Mouse (Mus musculus) spleen, adult 18-20 months (tissue): ENCODE results near the gene Dusp7.

Experiments used
- DNase-seq, 2 experiments: peaks; one replicate each; pipeline ENCODE4 v3.0.0; 2022; ENCODE audit warnings: mixed read lengths in 2 of 2

The Dusp7 gene

GRCm38 (mm10) chr9:106368112-106368717 lies at the start of gene Dusp7:
Gene Dusp7 (plus strand): TSS chr9:106368632.
- peak; percentile 75 to 80 for DNase-seq

- DNase-seq: no peak
Observed at GRCm38 (mm10) chr9:106319095-106319494, 49.3 kb upstream of the Dusp7 start.

- DNase-seq: no peak
Observed at GRCm38 (mm10) chr9:106322497-106322896, 45.9 kb upstream of the Dusp7 start.

GRCm38 (mm10) chr9:106326241-106326640 lies 42.2 kb upstream of the Dusp7 start:
- no peak for DNase-seq

- DNase-seq: no peak
Observed at GRCm38 (mm10) chr9:106327125-106327809, 41.2 kb upstream of the Dusp7 start.

GRCm38 (mm10) chr9:106328068-106328610 lies 40.3 kb upstream of the Dusp7 start:
- no peak for DNase-seq

- no peak for DNase-seq
Observed at GRCm38 (mm10) chr9:106328772-106329511, 39.5 kb upstream of the Dusp7 start.

GRCm38 (mm10) chr9:106332746-106333145 lies 35.7 kb upstream of the Dusp7 start:
- no peak for DNase-seq

- no peak for DNase-seq
Observed at GRCm38 (mm10) chr9:106337620-106338019, 30.8 kb upstream of the Dusp7 start.

- no peak for DNase-seq
Observed at GRCm38 (mm10) chr9:106338462-106339172, 29.8 kb upstream of the Dusp7 start.

GRCm38 (mm10) chr9:106339173-106339558 lies 29.3 kb upstream of the Dusp7 start:
- no peak for DNase-seq

GRCm38 (mm10) chr9:106339730-106340129 lies 28.7 kb upstream of the Dusp7 start:
- no peak for DNase-seq

GRCm38 (mm10) chr9:106340501-106341312 lies 27.7 kb upstream of the Dusp7 start:
- DNase-seq: no peak

GRCm38 (mm10) chr9:106341313-106341686 lies 27.1 kb upstream of the Dusp7 start:
- no peak for DNase-seq

GRCm38 (mm10) chr9:106342573-106342972 lies 25.9 kb upstream of the Dusp7 start:
- DNase-seq: no peak

- DNase-seq: no peak
Observed at GRCm38 (mm10) chr9:106345167-106345566, 23.3 kb upstream of the Dusp7 start.

- no peak for DNase-seq
Observed at GRCm38 (mm10) chr9:106345630-106346029, 22.8 kb upstream of the Dusp7 start.

GRCm38 (mm10) chr9:106348281-106348680 lies 20.2 kb upstream of the Dusp7 start:
- DNase-seq: no peak

GRCm38 (mm10) chr9:106349075-106349474 lies 19.4 kb upstream of the Dusp7 start:
- peak; percentile 27 to 55 for DNase-seq

- DNase-seq: no peak
Observed at GRCm38 (mm10) chr9:106351178-106351577, 17.3 kb upstream of the Dusp7 start.

GRCm38 (mm10) chr9:106353779-106354178 lies 14.7 kb upstream of the Dusp7 start:
- no peak for DNase-seq

GRCm38 (mm10) chr9:106354810-106355209 lies 13.6 kb upstream of the Dusp7 start:
- DNase-seq: no peak
